Mouse (Mus musculus) adrenal gland, postnatal 14 days (tissue): Measurements from ENCODE around the gene Pp2d1. TPM values are rescaled to one million over a fixed set of nuclear protein-coding genes. Genes with fewer than 3 reads are reported as not detected.
A peak's percentile ranks its signal among the peaks of the same experiment; 100 is the strongest.

Experiments
- DNase-seq: peaks from one replicate; pipeline ENCODE4 v3.0.0; 2021; ENCODE audit warnings: mixed read lengths
- total RNA-seq: library from RNA; stranded (reverse); gene quantifications from 2 replicates; pipeline ENCODE4 v1.2.3, GENCODE M21; 2021

Gene Pp2d1
- total RNA-seq, 1 experiment from 2014 or later = not detected

DNA sequence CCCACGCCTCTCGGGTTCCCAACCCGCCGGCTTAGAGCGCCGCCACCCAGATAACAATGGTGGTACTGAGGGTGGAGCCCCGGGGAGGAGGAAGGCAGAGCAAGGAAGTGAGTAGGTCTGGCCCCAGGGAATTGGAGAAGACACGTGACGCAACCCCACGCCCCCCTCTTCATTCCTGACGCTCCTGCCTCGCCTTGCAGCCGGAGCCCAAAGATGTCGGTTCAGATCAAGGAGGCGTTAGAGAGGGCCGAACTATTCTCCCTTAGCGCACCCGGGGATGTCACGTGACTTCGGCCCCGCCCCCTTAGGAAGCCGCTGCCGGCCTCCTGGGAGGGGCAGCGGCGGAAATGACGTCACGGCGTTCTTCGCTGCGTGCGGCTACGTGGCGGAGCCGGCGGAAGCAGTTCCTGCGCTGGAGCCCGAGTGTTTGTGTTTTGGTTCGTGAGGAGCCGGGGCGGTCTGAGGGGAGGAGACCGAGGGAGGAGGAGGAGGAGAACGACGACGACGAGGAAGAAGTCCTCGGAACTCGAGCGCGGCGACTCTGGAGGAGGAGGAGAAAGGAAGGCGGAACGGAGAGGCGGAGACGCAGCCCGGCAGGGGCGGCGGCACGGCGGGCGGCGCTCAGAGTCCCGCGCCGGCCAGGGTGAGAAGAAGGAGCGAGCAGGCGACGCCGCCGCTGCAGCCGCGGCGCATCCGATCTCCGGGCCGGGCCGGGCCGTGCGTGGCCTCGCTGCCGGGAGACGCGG, 60.2 kb downstream of the Pp2d1 start, which contains the start of gene Rab5a:
Gene Rab5a (plus strand): TSS at position 377 of the 746 bp plus-strand sequence.
- peak; percentile 100 for DNase-seq

GRCm38 (mm10) chr17:53478066-53478857, 61.0 kb downstream of the Pp2d1 start:
- DNase-seq = no peak

DNA sequence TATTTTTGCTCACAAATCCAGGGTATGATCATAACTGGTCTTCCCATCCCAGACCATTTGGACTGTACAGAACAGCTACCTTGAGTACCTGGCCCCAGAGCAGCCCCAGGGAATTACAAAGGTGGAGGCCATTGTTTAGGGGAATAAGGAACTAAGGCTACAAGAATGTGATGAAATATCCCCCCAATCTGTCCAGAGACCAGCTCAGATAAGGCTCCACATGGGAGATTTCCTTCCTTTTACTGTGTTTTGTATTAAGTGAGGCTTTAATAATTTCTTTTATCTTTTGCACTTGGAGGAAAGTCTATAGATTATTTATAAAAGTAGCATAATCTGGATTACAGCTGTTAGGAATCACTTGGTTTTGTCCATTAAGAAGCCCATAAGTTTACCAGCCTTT, 70.6 kb downstream of the Pp2d1 start:
- no peak for DNase-seq

- peak; percentile 32 for DNase-seq
Observed at GRCm38 (mm10) chr17:53465569-53465968, 73.7 kb downstream of the Pp2d1 start.

- DNase-seq = no peak
Observed at GRCm38 (mm10) chr17:53463496-53463840, 75.8 kb downstream of the Pp2d1 start.

DNA sequence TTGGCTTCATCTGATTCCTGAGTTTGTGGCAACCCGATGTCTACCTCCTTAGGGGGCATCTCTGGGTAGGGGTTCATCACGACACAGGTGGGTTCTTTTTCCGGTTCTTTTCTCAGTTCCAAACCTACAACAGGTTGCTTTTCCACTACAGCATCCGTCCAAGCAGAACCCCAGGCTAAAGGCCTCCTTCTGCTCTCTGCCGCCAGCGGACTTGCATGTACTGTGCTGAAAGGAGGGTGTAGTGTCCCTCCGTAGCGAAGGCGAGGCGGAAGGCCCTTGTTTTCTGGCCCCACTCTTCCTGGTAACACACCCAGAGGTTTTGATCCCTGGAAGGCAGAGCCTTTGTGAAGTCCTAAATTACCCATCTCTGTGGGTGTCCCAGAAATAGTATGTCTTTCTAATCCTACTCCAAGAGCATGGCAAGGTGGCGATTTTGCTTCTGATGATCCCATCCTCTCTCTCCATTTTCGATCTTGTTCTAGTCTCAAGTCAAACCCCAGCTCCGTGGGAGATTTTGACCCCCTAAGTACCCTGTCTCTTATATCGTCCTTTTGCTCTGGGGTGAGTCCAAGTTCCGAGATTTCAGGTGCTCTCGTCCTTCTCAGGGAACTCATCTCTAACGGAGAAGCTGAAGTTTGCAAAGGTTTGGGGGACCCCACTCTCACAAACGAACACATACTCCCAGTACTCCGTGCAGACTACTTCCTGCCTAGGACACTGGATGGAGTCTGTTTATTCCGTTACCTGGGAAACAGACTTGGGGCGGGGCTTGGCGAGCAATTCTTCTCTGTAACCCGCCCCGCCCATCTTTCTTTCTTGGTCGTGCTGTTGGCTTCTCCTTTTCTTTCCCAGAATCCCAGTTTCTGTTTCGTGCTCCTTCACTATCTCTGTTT, 76.4 kb downstream of the Pp2d1 start, which contains the start of gene Efhb:
Gene Efhb (minus strand): TSS at position 719 of the 893 bp plus-strand sequence.
- DNase-seq = peak; percentile 94

Other genes starting within 250 kb of the Pp2d1 start
- 0.48 and 0.60 TPM in 2 replicates for gene Efhb, start 76.1 kb downstream of the Pp2d1 start, total RNA-seq
- 87.1 and 87.4 TPM in 2 replicates for gene Rab5a, start 60.2 kb downstream of the Pp2d1 start, total RNA-seq
- gene Kat2b, start 27.4 kb upstream of the Pp2d1 start, total RNA-seq = 65.7 and 67.0 TPM in 2 replicates
- gene Sgo1, start 149.9 kb upstream of the Pp2d1 start, total RNA-seq = 3.3 and 5.2 TPM in 2 replicates